Mouse (Mus musculus) macrophage (primary cell): ENCODE measurements around the gene Madcam1. TPM values are rescaled to one million over a fixed set of nuclear protein-coding genes. Genes with fewer than 3 reads are reported as not detected.

ENCODE experiments used
- H3K27ac ChIP-seq: fragments of 350-480 bp; formaldehyde crosslinking; 2 replicates; pipeline ENCODE4 v1.9.0; 2021
- H3K36me3 ChIP-seq: fragments of 350-480 bp; formaldehyde crosslinking; 2 replicates; pipeline ENCODE4 v1.9.0; 2021; ENCODE audit errors: inconsistent target
- H3K4me3 ChIP-seq: fragments of 350-480 bp; formaldehyde crosslinking; 2 replicates; pipeline ENCODE4 v1.9.0; 2021; ENCODE audit errors: inconsistent target
- H3K79me2 ChIP-seq: fragments of 350-480 bp; formaldehyde crosslinking; 2 replicates; pipeline ENCODE4 v1.9.0; 2021; ENCODE audit errors: inconsistent target
- WGBS: methylation state at CpG from one replicate; pipeline ENCODE4 v1.1.7; 2026; ENCODE audit warnings: inconsistent platforms; ENCODE audit not compliant: missing documents; 5-methylcytosine and 5-hydroxymethylcytosine counted together
- polyA plus RNA-seq: library from polyadenylated mRNA; stranded (reverse); fragments of 250-400 nt; gene quantifications from 3 replicates; pipeline ENCODE4 v1.2.4, GENCODE M21; 2018; ENCODE audit warnings: inconsistent platforms

Madcam1 gene
- polyA plus RNA-seq, 1 experiment from 2014 or later, result not detected

GRCm38 (mm10) chr10:79704970-79705360 is 40.6 kb downstream of the Madcam1 start:
- Histone ChIP-seq H3K27ac (peak overlapping the region; percentile 70), H3K79me2 (peaks cover 52% of the 10 kb centered on the region), H3K4me3 (peak overlapping the region; percentile 90), H3K36me3 (peaks cover 10% of the 10 kb centered on the region; the same call in 1 of the 2 replicates)
- 14% methylated on average over 10 of the region's 10 CpGs for WGBS

GRCm38 (mm10) chr10:79705951-79706350 is 41.6 kb downstream of the Madcam1 start:
- no peak overlapping the region for H3K4me3 ChIP-seq
- peaks cover 20% of the 10 kb centered on the region; the same call in 1 of the 2 replicates for H3K36me3 ChIP-seq
- no peak overlapping the region for H3K27ac ChIP-seq
- H3K79me2 ChIP-seq, result peaks cover 52% of the 10 kb centered on the region
- WGBS, result 94% methylated on average over 4 of the region's 5 CpGs

GRCm38 (mm10) chr10:79706406-79707094 is 42.2 kb downstream of the Madcam1 start:
- Histone ChIP-seq H3K27ac (no peak overlapping the region), H3K36me3 (peaks cover 26% of the 10 kb centered on the region; the same call in 1 of the 2 replicates), H3K4me3 (no peak overlapping the region), H3K79me2 (peaks cover 52% of the 10 kb centered on the region)
- WGBS, result 93% methylated on average over 5 of the region's 5 CpGs

GRCm38 (mm10) chr10:79707162-79707561 is 42.8 kb downstream of the Madcam1 start:
- H3K4me3 ChIP-seq, result no peak overlapping the region

GRCm38 (mm10) chr10:79707759-79708158 is 43.4 kb downstream of the Madcam1 start:
- WGBS, result 83% methylated on average over 4 of the region's 4 CpGs
- Histone ChIP-seq H3K36me3 (peaks cover 31% of the 10 kb centered on the region; the same call in 1 of the 2 replicates), H3K4me3 (no peak overlapping the region), H3K27ac (no peak overlapping the region), H3K79me2 (peaks cover 52% of the 10 kb centered on the region)

More at GRCm38 (mm10) chr10:79707162-79707561, 42.8 kb downstream of the Madcam1 start:
- 100% methylated on average over 1 of the region's 1 CpGs for WGBS
- Histone ChIP-seq H3K27ac (no peak overlapping the region), H3K79me2 (peaks cover 52% of the 10 kb centered on the region), H3K36me3 (peaks cover 31% of the 10 kb centered on the region; the same call in 1 of the 2 replicates)

GRCm38 (mm10) chr10:79708668-79709067 is 44.3 kb downstream of the Madcam1 start:
- Histone ChIP-seq H3K4me3 (no peak overlapping the region), H3K27ac (no peak overlapping the region), H3K79me2 (peaks cover 52% of the 10 kb centered on the region), H3K36me3 (peaks cover 31% of the 10 kb centered on the region; the same call in 1 of the 2 replicates)
- 94% methylated on average over 19 of the region's 21 CpGs for WGBS

- no peak overlapping the region for H3K4me3 ChIP-seq
- H3K36me3 ChIP-seq, result peaks cover 31% of the 10 kb centered on the region; the same call in 1 of the 2 replicates
- 94% methylated on average over 7 of the region's 7 CpGs for WGBS
- peaks cover 52% of the 10 kb centered on the region for H3K79me2 ChIP-seq
- H3K27ac ChIP-seq, result no peak overlapping the region
Observed at GRCm38 (mm10) chr10:79709307-79709706, 44.9 kb downstream of the Madcam1 start.

- Histone ChIP-seq H3K79me2 (peaks cover 26% of the 10 kb centered on the region), H3K4me3 (no peak overlapping the region), H3K27ac (no peak overlapping the region), H3K36me3 (peaks cover 31% of the 10 kb centered on the region; the same call in 1 of the 2 replicates)
- WGBS, result 100% methylated on average over 1 of the region's 1 CpGs
Observed at GRCm38 (mm10) chr10:79712029-79712428, 47.7 kb downstream of the Madcam1 start.

- WGBS, result 32% methylated on average over 4 of the region's 6 CpGs
- H3K27ac ChIP-seq, result no peak overlapping the region
- peaks cover 20% of the 10 kb centered on the region for H3K79me2 ChIP-seq
- peaks cover 31% of the 10 kb centered on the region; the same call in 1 of the 2 replicates for H3K36me3 ChIP-seq
- H3K4me3 ChIP-seq, result no peak overlapping the region
Observed at GRCm38 (mm10) chr10:79712499-79713126, 48.3 kb downstream of the Madcam1 start.

- Histone ChIP-seq H3K79me2 (peaks cover 15% of the 10 kb centered on the region), H3K27ac (no peak overlapping the region), H3K4me3 (no peak overlapping the region), H3K36me3 (peaks cover 31% of the 10 kb centered on the region; the same call in 1 of the 2 replicates)
- 45% methylated on average over 1 of the region's 1 CpGs for WGBS
Observed at GRCm38 (mm10) chr10:79713163-79713562, 48.8 kb downstream of the Madcam1 start.

- H3K79me2 ChIP-seq, result no peaks in the 10 kb centered on the region
- H3K4me3 ChIP-seq, result no peak overlapping the region
- peaks cover 20% of the 10 kb centered on the region; the same call in 1 of the 2 replicates for H3K36me3 ChIP-seq
- H3K27ac ChIP-seq, result no peak overlapping the region
- 74% methylated on average over 4 of the region's 4 CpGs for WGBS
Observed at GRCm38 (mm10) chr10:79714996-79715395, 50.6 kb downstream of the Madcam1 start.

GRCm38 (mm10) chr10:79716254-79716987 is 52.1 kb downstream of the Madcam1 start, which contains the start of gene Hcn2:
Hcn2 (plus strand) TSS chr10:79716634.
- 0 out of 2 replicates have a peak, but pooled peaks cover 6% of the 10 kb centered on the region for H3K36me3 ChIP-seq
- H3K27ac ChIP-seq, result no peak within 1 kb of the TSS
- no peak within 1 kb of the TSS for H3K4me3 ChIP-seq
- 2% methylated on average over 77 of the region's 91 CpGs for WGBS
- H3K79me2 ChIP-seq, result no peaks in the 10 kb centered on the region

GRCm38 (mm10) chr10:79716988-79717355 is 52.6 kb downstream of the Madcam1 start:
- Histone ChIP-seq H3K4me3 (no peak overlapping the region), H3K36me3 (0 out of 2 replicates have a peak, but pooled peaks cover under 1% of the 10 kb centered on the region), H3K27ac (no peak overlapping the region), H3K79me2 (no peaks in the 10 kb centered on the region)
- WGBS, result 0% methylated on average over 42 of the region's 44 CpGs

- Histone ChIP-seq H3K79me2 (no peaks in the 10 kb centered on the region), H3K27ac (no peak overlapping the region), H3K4me3 (no peak overlapping the region), H3K36me3 (no peaks in the 10 kb centered on the region)
- WGBS, result 6% methylated on average over 29 of the region's 43 CpGs
Observed at GRCm38 (mm10) chr10:79717640-79718357, 53.4 kb downstream of the Madcam1 start.
